Mouse (Mus musculus) brain, embryonic 14.5 days (tissue): Measurements from ENCODE around the gene Hes1. TPM values are rescaled to one million over a fixed set of nuclear protein-coding genes. Genes with fewer than 3 reads are reported as not detected.

ENCODE experiments used
- DNase-seq: peaks from one replicate; pipeline ENCODE4 v3.0.0-alpha.2; 2011; ENCODE audit warnings: low read depth
- CTCF ChIP-seq: fragments of 200-500 bp; IDR thresholded peaks from 2 replicates; pipeline ENCODE4 v1.5.1; 2012; ENCODE audit warnings: inconsistent platforms, mild to moderate bottlenecking, moderate library complexity, borderline replicate concordance; ENCODE audit not compliant: insufficient read depth, insufficient read length; ENCODE audit errors: extremely low read depth
- POLR2A ChIP-seq: fragments of 200-500 bp; IDR thresholded peaks from 2 replicates; pipeline ENCODE4 v1.6.1; 2012; ENCODE audit warnings: mild to moderate bottlenecking, inconsistent platforms, borderline replicate concordance; ENCODE audit not compliant: poor library complexity, insufficient read depth, insufficient read length, severe bottlenecking; ENCODE audit errors: extremely low read depth
- polyA plus RNA-seq: library from polyadenylated mRNA; depleted of rRNA; stranded (reverse); fragments of >200 nt; gene quantifications from 2 replicates; pipeline ENCODE4 v1.2.3, GENCODE M21; 2012

Hes1 gene
- polyA plus RNA-seq, 1 experiment = 44.6 TPM

- DNase-seq = no peak
- no peak for TF ChIP-seq POLR2A
- TF ChIP-seq CTCF = no peak
Observed at GRCm38 (mm10) chr16:30034001-30034400, 30.2 kb upstream of the Hes1 start.

GRCm38 (mm10) chr16:30034521-30034920 lies 29.7 kb upstream of the Hes1 start:
- TF ChIP-seq CTCF (no peak), POLR2A (no peak)
- DNase-seq = no peak

GRCm38 (mm10) chr16:30034979-30035440 lies 29.2 kb upstream of the Hes1 start:
- no peak for DNase-seq
- TF ChIP-seq CTCF (no peak), POLR2A (no peak)

GRCm38 (mm10) chr16:30036104-30036503 lies 28.1 kb upstream of the Hes1 start:
- no peak for DNase-seq
- TF ChIP-seq CTCF = no peak
- TF ChIP-seq POLR2A = no peak

GRCm38 (mm10) chr16:30038663-30039593 lies 25.3 kb upstream of the Hes1 start:
- TF ChIP-seq CTCF (no peak), POLR2A (no peak)
- DNase-seq = peak; percentile 63

- no peak for TF ChIP-seq CTCF
- no peak for TF ChIP-seq POLR2A
- no peak for DNase-seq
Observed at GRCm38 (mm10) chr16:30039841-30040240, 24.3 kb upstream of the Hes1 start.

GRCm38 (mm10) chr16:30042859-30043258 lies 21.3 kb upstream of the Hes1 start:
- TF ChIP-seq CTCF = no peak
- no peak for TF ChIP-seq POLR2A
- DNase-seq = no peak

- no peak for TF ChIP-seq POLR2A
- no peak for DNase-seq
Observed at GRCm38 (mm10) chr16:30045615-30046014, 18.6 kb upstream of the Hes1 start.

GRCm38 (mm10) chr16:30047010-30047409 lies 17.2 kb upstream of the Hes1 start:
- TF ChIP-seq CTCF (no peak), POLR2A (no peak)
- DNase-seq = no peak

- TF ChIP-seq POLR2A (no peak), CTCF (no peak)
Observed at GRCm38 (mm10) chr16:30047421-30047831, 16.8 kb upstream of the Hes1 start.

GRCm38 (mm10) chr16:30050767-30051490 lies 13.3 kb upstream of the Hes1 start:
- TF ChIP-seq CTCF = no peak
- no peak for TF ChIP-seq POLR2A
- DNase-seq = no peak

More at GRCm38 (mm10) chr16:30047421-30047831, 16.8 kb upstream of the Hes1 start:
- DNase-seq = no peak
